Mouse (Mus musculus) 416B (cell line): ENCODE measurements around the gene Slc26a3.

Experiments
- DNase-seq: peaks from one replicate; pipeline ENCODE4 v3.0.0; 2011; ENCODE audit warnings: low read depth

Slc26a3 gene

DNA sequence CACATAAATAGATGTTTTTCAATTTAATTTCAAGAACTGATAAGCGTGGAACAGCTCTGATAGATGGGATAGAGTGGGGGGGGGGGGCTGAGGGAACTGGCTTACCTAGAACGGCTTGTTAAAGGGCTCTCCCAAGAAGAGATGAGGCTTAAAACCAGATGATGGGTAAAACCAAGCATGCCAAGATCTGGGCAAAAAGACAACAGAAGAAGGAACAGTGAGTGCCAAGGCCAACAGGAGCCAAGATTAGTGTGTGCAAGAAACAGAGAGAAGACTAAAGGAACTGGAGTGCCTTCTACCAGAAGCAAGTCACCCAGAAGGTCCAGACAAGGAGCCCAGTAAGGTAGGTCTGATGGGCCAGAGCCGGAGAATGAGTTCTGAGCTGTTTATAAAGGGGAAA, at the start of gene Slc26a3:
TSS of gene Slc26a3 (plus strand) at position 301 of the 400 bp plus-strand sequence.
- no peak for DNase-seq

DNA sequence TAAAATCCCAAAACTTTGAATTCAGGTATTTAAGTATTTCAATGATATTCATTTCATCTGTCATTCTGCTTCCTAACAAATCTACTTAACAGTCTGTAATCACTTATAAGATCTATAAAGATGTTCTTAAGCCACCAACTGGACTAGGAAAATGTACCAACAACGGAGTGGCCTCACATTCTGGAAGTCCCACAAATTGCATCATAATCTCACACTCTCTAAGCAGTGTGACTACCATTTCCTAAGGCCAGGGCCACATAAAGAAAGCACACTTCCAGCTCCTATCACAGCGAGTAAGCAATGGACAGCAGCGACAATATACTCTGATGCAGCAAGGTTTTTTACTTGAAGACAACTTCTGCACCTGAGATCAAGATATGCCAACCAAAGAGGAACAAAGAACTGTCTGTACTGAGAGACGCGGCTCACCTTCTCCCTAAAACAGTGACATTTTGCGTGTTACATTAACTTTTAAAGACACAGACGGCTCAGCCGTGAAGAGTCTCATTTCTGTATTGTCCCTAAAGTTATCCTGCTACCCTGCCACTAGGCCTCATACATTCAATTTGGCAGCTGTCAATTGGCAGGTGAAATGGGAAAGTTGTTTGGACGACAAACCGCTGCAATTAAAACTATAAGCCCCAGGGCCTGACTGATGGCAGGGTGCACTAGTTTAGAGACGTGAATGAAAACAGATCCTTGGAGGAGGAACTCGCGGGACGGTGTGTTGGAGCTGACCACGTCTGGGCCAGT, 40.3 kb upstream of the Slc26a3 start:
- DNase-seq: peak; percentile 76

DNA sequence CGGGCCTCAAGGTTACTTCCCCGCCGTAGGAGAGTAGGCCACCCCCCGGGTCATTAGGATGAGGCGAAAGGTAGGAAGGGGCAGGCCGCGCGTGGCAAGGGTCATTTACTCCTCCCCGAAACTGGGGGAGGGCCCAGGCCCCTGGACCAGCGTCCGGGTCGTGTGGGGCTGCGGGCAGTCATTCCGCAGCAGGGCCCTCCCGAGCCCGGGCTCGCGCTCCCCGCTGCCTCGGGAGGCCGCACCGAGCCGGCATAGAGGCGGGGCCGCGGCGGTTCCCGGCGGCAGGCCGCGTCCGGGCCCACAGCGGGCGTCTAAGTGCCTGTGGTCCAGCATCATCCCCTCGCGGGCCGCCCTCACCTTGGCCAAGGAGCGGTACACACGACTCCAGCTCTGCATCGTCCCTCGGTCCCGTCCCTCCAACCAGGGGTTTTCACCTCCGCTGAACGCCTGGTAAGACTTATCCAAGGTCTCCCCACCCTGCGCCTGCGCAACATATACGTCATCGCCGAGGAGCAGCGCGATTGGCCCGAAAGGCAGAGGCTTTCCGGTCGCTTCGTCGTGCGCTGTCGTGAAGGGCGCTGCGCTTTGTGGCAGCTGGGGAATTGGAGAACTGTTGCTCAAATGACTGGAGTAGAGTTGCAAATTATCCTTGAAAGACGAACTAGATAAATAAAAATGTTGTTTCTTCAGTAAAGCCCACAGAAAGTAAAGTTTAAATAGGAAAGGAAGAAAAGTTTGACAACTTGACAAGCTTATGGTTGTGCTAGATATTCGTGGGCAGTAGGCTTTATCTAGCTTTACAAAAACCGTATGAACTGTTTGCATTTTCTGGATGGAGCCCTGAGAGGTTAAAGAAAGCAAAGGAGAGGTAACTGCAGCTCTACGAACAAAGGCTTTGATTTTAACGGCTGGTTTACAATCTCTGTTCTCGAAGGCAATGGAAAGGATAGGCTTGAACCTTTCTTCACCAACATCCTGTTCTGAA, 39.4 kb upstream of the Slc26a3 start, which contains the start of gene Dld:
TSS of gene Dld (minus strand) at position 510 of the 985 bp plus-strand sequence.
- peak; percentile 97 for DNase-seq

DNA sequence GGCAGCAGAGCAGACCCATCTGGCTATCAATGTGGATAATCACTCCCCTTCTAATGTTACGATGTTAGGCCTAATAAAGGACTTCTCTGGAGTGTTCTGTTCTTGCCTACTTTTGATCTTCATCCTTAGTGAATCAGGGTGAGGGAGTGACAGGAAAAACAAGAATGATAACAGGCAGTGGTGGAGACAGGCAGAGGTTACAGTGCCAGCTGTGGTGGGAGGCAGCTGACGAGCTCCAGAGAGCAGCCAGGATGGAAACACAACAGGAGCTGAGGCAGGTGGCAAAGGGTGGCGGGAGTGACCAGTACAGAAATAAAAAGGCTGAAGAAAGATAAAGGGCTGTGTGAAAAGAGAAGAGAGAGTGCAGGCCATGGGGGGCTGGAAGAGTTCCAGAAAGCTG, 24.2 kb upstream of the Slc26a3 start:
- DNase-seq: no peak

DNA sequence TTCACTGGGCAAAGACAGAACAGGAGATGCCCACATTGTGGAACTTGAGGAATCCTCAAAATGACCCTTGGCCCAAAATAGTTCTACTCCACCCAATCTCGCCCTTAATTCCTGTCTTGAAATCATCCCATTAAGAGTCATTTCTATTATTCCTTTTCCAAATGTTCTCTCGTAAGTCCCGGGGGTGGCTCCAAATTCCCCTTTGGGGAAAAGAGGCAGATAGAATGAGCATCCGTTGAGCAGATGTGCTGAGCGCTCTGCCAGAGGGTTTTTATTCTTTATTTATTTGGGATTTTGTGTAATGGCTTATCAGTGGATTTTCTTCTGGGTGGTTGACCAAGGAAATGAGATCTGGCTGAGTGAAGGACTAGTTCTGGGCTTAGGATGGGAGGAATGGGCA, 22.9 kb upstream of the Slc26a3 start:
- no peak for DNase-seq

DNA sequence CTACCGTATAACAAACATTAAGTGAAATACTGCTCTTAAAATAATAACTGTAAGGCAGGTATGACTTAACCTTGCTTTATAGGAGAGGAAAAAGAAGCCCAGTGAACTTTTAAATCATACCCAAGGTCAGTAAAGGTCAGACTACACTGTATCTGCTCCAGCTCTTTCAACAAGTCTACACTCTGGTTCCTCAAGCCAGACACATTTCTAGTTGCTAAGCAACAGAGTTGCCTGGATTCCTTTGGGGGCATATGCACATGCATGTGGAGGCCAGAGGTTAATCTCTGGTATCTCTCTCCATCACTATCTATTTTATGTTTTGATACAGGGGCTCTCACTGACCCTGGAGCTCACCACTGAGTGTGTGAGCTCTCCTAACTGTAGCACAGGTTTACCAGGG, 21.6 kb upstream of the Slc26a3 start:
- DNase-seq: no peak

DNA sequence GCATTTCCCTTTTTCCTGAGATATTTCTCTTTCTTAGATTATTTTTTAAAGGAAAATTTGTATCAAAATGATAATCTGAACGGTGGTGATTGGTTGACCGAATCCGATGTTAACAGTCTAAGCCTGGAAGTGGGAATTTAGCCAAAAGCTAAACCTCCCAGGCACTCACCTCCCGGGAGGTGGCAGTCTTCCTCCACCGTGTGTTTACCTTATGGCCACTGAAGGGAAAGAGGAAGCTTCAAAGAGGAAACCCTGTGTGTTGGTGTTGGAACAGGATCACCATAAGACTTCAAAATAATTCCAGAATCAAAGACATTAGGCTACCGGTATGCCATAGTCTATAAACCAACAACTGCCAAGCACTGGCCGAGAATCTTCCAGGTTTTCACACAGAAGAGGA, 21.0 kb upstream of the Slc26a3 start:
- peak; percentile 40 for DNase-seq

DNA sequence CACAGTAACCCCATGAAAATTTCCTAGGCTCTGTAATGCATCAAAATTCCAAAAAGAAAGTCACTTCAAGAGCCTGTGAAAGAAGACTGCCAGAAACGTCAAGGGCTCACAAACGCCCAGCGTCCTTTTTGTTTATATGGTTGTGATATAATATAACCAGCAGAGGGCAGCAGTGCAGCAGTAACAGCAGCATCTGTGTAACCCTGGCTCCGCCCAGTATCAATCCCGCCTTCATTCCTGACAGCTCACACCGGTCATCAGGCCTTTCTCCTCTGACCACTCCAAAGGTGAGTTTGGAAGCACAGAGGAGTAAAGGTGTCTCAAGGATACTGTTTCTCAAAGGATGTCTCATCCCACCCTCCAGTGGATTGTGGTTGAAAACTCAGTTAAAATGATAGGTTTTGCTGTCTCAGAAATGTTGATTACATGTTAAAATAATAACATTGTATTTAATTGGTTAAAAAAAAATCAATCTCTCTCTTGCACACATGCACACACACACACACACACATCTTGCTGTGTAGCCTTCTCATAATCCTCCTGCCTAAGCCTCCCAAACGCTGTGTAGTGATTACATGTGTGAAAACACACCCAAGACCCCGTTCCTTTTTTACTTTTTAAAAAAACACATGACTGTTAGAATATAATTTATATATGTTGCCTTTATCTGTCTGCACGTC, 15.9 kb upstream of the Slc26a3 start:
- peak; percentile 92 for DNase-seq

DNA sequence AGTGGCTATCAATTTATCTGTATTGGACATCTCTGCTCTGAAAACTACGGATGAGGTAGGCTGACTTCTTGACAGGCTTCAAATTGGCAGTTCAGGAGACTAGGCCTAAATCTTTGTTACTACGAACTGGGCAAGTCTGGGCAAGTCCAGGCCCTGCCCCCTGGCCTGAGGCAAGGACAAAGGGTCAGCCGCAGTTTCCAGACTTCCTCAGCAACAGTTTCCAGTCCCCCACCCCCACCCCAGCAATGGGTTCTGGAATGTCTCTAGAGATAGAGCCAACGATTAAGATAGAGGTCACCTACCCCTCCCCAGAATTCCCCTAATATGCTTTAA, 15.4 kb upstream of the Slc26a3 start:
- peak; percentile 85 for DNase-seq

DNA sequence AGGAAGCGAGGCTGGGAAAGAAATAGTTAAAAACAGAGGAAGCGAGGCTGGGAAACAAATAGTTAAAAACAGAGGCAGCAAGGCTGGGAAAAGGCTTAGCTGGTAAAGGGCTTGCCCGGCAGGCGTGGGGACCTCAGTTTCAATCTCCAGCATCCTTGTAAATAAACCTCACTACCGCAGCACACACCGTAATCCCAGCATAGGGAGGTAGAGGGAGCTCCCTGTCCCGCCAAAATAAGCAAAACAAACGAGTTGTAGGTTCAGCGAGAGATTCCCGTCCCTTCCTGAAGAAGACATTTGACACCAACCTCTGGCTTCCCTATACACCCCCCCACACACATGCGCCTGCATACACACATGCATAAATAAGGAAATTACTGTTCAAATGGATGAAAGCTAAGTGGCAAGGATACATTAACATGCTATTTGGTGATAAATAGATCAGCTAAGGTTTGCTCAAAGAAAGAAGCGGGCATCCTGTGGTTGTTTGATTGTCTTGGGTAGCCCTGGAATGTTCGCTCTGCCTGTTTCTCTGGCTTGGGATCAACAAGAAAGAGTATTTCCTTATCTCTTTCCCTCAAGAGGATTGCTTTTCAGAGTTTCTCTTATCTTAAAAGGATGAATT, 14.2 kb upstream of the Slc26a3 start:
- peak; percentile 79 for DNase-seq

DNA sequence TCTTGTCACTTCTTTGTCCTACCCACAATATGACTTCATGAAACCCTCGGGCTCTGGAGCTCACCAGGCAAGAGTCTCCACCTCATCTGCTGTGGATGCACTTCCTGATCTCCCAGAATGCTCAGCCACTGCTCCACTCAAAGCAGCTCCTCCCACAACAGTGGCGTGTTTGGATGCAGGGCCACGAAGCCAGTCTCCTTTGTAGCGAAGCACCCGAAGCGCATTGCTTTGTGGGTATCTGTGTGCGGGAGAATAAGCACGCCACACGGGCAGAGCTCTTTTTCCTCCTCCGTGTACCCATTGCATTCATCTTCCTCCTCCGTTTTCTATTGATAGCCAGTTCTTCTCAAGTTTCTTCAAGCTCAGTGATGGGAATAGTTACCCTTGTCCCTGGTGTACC, 13.4 kb upstream of the Slc26a3 start:
- peak; percentile 11 for DNase-seq

DNA sequence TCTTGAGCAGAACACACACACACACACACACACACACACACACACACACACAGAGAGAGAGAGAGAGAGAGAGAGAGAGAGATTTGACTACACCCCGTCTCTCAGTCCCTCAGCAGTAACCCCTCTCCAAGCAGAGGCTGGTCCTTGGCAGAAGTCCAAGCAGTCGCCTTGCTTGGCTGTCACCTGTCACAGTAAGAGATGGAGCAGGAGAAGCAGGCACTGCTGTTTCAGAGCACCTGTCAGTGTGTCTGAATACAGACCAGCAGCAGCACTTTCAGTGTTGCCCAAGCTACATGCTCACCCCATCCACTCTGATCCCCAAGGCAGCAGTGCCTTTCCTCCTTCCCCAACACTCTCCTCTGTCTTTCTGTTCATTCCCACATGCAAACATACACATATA, 9.8 kb upstream of the Slc26a3 start:
- DNase-seq: no peak

DNA sequence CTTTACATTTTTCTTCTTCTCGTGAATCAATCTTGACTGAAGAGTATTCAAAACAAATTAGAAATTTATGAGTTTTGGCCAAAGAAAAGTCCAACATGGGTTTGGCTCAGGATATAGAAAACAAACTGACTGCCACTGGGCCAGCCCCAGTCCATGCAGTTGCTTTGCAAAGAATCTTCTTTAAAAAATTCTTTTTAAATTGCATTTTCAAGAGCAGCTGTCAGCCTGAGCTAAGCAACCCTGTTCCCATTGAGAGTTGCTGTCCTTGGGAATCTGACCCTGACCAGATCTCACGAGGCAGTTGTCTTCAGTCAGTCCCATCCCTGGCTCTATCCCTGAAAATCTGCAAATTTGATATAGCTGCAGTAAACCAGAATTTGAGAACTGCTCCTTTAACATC, 8.2 kb upstream of the Slc26a3 start:
- DNase-seq: no peak

DNA sequence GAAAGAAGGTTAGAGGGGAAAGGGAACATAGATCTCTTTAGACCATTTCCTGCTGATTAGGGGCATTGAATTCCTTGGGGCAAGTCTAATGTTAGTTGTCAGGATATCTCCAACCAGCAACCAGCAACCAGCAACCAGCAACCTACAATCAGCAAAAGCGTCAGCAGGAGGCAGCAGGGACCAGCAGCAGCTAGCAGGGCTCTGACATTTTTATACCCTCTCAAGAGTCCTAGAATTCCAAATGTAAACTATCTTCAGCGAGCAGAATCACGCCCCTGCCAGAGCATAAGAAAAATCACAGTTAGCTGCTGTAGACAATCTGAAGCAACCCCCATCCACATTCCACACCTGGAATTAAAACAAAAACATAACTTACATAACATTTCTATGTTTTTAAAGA, 3.4 kb upstream of the Slc26a3 start:
- DNase-seq: no peak

DNA sequence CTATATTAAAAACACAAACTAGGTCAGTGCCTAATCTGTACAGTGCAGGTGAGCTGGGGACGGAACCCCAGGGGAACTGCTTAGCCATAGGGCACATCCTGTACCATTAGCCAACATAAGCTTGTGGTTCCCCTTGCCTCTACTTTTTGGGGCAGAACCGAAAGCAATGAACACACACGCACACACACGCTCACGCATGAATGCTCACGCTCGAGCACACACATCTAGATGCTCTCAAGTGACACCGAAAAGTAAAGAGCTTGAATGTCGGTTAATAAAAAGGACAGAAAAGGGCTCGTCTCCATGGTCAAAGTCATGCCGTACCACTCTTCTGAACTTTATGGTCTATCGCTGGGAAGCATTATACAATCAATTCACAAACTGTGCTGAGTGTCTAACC, 1.0 kb downstream of the Slc26a3 start:
- DNase-seq: no peak

DNA sequence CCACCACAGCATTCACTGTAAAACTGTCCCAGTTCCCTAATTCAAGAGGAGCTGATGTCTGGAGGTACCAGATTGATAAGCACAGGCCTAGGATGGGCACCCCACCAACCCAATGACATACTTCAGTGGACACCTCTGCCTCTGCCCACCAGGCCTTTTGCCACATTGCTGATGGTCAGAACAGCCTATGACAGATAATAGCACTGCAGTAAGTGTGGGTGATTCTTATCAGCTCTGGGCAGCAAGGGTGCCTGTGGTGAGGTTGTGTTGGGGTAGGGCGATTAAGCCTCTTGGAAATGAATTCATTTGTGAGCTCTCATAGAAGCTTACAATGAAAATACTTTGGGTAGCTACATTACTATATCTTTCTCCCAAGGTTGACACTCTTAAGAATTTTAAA, 5.2 kb downstream of the Slc26a3 start:
- peak; percentile 66 for DNase-seq

DNA sequence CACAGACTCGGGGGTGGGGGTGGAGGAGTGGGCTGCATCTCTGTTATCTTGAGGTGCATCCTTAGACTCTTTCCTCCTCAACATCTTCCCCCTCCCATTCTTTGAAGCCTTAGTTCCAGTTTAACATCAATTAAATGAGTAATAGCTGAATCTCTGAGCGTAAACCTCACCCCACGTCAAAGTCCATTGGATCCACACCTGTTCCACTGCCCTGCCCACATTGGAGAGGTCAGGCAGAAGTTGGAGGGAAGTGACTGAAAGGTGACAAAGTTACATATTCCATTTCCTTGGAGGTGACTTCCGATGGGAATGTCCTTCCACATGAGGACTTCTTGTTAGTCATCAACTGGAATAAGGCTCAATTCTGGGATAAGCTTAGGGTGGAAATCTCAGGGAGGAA, 7.0 kb downstream of the Slc26a3 start:
- DNase-seq: no peak

DNA sequence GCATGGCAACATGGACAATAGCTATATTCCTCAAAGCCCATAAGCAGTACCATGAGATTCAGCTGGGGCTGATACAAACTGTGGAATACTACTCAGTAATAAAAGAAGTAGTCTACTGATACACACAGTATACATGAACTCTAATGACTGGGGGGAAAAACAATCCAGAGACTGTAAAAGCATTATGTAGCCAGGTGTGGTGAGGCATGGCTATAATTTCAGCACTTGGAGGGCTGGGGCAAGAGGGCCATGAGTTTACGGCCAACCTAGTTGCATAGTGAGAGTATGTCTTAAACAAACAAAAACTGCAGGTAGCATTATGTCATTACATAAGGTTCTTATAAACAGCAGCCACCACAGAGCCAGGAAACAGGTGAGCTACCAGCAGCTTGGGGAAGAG, 10.2 kb downstream of the Slc26a3 start:
- no peak for DNase-seq

DNA sequence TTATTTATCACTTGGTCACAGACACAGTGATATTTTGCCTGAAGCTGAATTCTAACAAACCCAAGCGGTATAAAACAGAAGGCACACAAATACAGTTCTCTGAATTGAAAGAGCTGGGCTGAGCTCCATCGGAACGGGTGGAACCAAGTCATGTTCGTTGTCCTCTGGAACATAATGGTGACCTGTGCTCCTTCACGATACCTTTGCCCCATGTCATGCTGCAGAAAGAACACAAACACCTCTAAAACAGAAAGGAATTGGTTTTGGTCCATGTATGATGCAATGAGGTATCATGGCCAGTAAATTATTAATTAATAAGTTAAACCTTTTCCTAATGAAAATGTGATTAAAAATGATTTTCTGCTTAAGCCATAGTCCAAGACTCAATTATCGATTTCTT, 11.3 kb downstream of the Slc26a3 start:
- no peak for DNase-seq

DNA sequence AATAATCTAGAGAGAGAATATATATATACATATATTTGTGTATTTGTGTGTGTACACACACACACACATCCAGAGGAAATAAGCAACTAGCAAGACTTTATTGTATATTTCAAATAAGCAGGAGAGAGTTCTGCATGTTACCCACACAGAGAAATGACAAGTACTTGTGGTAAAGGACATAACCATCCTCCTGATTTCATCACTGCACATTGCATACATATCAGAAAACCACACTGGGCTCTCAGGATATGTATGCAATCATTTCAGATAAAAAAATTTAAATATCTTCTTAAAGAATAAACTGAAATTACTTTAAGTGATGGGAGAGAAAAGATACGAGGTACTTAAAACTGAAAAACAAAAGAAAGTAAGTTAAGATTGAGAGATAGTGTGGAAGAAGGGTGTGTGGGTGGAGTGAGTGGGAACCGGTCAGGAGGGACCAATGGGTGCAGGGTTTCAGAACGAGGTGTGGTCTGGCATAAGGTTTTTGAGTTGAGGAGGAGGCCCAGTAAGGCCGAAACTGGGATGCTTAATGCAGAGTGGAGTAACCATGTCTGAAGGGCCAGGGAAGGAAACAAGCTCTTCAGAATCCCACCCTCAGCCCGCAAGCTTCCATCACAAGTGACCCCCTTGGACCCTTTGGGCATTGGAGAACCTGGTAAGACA, 14.0 kb downstream of the Slc26a3 start:
- DNase-seq: peak; percentile 87

DNA sequence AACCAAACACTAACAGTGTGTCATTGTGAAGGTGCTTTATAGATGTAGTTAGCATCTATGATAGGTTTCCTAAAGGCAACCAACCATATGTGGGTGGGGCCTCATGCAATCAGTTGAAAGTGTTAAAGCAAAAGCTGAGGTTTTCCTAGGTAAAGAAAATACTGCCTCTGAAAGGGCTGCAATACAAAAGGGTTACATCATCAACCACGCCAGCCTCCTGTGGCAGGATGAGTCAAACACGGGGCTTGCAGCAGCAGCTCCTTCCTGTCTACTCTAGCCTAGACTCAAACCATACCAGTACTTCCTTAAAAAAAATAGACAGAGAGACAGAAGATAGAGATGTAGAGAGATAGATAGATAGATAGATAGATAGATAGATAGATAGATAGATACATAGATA, 25.3 kb downstream of the Slc26a3 start:
- peak; percentile 94 for DNase-seq
